Mouse (Mus musculus): Measurements from ENCODE around the gene Mrpl2. TPM values are rescaled to one million over a fixed set of nuclear protein-coding genes. Genes with fewer than 3 reads are reported as not detected.

Gene Mrpl2
- total RNA-seq, 2 experiments from 2014 or later: 44.6 to 50.5 TPM

DNA sequence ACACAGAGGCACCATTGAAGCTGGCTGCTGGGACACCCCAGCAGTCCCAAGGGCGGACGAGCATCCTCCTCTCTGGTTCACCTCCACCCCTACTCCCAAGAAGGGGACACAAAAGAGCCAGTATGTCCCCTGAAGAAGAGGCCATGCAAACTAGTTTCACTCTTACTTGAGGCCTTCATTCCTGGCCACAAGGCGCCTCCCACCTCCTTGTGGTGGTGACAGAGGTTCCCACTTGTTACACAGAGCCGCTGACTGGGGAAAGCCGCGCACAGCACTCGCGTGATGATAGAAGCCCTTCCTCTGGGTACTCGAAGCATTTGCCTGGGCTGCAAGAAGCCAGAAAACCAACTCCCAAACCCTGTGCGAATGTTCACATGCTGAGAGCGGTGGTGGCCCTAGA, 23.8 kb upstream of the Mrpl2 start:
- peak in 1 of 2 experiments; percentile 22 for DNase-seq (ENCODE audit: extremely low spot score in 1 of 2, low spot score in 2 of 2)
- intact Hi-C loops (cut with DNase I): no loop called here

DNA sequence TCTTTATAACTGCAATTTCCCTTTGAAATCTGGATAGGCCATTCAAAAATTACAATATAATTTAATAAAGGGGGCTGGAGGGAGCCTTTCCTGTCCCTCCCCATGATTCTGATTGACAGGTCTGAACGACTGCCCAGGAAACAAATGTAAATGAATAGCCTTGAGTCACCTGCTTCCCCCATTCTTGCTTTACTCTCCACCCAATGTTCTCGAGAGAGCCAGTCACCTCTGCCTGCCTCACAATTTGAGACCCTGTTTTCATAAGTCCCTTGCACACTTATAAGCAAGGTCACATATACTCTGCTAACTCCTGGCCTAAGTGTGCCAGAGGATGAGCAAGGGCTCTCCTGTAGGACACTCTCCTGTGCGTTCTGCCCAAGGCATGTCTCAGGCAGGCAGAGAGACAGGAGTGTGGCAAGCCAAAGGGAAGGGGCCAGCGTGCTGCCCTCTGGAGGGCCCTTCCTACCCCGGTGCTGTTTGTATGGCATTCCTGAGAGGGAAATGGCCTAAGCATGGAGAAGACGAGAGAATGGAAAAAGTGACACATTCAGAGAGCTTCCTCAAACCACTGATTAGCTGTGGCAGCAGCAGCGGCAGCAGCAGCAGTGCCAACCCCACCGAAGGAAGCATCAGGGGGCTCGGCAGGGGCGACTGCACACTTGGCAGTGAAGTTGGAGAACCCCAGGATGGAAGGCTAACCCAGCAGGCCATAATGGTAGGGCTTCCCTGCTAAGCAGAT, 22.0 kb upstream of the Mrpl2 start:
- intact Hi-C loops (cut with DNase I): no loop called here
- peak in 1 of 2 experiments; percentile 20 for DNase-seq (ENCODE audit: extremely low spot score in 1 of 2, low spot score in 2 of 2)

DNA sequence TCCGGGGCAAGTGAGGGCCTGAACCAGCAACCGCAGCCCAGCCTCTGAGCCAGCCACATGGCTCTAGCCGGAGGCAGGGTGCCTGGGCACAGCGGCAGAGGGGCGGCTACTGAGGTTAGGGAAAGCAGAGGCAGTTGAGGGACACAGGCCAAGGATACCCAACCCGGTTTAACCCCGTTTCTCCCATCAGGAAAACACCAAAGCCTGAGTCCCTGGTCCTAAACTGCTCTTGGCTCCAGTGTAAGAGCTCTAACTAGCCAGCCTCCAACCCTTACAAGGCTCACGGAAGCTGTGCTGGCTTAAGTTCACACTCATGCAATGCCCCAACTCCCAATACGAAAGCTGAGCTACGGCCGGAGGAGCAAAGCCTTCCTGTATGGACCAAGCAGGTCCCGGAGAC, 21.4 kb upstream of the Mrpl2 start:
- intact Hi-C loops (cut with DNase I): no loop called here
- DNase-seq (ENCODE audit: extremely low spot score in 1 of 2, low spot score in 2 of 2): peak in 1 of 2 experiments; percentile 37

DNA sequence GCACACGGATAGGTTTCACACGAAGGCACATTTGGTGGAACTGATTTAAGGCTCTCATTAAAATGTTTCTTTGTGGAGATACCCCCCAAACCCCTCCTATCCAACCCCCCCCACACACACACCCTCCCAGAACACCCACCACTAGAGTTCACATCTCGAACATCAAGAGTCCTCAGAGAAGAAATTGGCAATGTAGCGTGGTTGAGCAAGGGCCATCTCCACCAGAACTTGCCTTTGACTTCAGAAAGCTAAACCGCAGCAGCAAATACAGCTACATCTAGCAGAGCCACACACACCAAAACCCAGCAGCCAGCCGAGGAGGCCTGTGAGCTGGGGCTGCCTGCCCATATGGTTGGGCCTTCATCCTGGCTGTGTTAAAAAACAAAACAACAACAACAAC, 18.6 kb upstream of the Mrpl2 start:
- intact Hi-C loops (cut with DNase I): loop anchor here (5.0 kb wide), 1 partner anchor 80 kb away; the partner anchor contains the start of gene Cul9
- DNase-seq (ENCODE audit: extremely low spot score in 1 of 2, low spot score in 2 of 2): no peak

DNA sequence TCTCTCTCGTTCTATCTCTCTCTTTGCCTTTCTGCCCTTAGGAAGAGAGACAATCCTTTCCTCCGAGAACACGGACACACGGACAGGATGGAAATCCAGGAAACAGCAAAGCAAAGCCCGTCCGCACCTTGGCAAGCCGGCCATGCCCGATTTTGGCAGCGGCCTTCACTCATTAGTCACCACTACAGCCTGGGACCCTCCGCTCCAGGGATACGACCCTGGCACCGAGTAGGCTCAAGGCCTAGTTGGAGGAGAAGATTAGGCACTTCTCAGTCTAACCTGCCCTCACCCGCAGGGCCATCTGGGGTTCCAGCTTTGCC, 17.6 kb upstream of the Mrpl2 start:
- intact Hi-C loops (cut with DNase I): loop anchor here (5.0 kb wide), 1 partner anchor 81 kb away; the partner anchor contains the start of gene Cul9
- peak in 1 of 2 experiments; percentile 52 for DNase-seq (ENCODE audit: extremely low spot score in 1 of 2, low spot score in 2 of 2)

DNA sequence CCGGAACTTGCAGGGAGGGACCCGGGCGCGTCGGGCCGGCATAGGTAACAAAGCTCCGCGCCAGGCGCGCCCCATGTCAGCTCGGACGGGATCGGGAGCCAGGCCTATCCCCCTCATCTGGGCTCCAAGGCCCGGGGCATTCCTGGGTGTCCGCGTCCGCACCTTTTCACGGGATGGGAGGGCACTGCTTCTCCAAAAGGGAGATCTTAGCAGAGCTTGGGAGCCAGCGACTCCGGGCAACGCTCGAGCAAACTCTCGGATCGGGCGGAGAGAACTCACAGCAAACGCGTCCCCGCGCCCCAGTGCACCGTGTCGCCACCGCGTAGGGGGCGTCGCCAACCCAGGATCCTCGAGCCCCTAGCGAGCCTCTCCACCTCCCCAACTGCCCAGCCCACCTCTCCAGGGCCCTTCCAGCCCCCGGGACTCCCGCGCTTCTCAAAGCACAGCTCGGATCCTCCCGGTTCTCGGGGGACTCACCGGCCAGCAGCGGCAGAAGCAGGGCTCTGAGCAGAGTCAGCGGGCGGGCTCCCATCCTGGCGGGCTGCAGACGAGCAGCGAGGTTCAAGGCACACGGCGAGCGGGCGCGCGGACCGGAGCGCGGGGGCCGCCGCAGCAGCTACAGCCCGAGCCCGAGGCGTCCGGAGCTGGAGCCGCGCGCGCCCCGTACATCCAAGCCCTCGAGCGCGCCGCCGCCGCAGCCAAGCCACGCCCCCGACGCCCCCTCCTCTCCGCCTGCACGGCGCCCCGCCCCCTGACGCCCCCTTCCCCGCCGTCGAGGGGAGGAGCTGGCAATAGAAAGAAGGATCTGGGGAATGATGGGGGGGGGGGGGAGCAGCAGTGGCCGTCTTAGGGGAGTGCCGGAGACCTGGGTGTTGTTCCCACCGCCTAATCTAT, 17.0 kb upstream of the Mrpl2 start, which contains the start of gene Ptk7:
Gene Ptk7, minus strand, starts transcription at position 714 of the 894 bp plus-strand sequence.
- intact Hi-C loops (cut with DNase I): loop anchor here (5.0 kb wide), 1 partner anchor 82 kb away; the partner anchor contains the start of gene Cul9
- peak; percentile 78 to 93 for DNase-seq (ENCODE audit: extremely low spot score in 1 of 2, low spot score in 2 of 2)

DNA sequence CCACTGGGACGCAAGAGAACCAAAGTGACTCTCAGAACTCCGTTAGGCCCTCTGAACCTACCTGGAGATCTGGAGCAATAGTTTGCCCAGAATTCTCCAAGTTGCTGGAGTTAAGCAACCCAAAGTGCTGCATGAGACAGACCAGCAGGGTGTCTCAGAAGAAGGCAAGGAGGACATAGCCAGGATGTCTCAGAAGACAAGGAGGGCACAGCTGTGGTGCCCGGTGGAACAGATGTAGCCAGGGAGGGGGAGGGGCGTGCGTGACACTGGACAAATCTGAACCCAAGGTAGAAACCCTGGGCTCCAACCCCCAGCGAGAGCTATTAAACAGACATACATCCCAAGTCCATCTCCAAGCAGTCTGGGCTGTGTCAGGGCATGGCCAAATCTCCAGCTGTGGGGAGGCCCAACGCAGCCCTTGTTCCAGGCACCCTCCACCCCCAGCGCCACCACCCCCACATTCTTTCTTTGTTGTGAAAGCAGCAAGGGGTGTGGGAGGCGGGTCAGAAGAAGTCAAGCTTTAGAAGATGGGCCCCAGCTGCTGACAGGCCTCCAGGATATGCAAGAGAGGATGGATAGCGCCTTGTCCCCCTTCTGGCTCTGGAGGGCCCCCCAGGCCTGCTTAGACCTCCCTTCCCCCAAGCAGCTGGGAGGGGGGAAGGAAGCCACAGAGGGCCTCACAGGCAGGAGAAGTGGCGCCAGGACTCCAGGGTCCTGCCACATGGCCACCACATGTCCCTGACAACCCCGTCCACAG, 16.2 kb upstream of the Mrpl2 start:
- DNase-seq (ENCODE audit: extremely low spot score in 1 of 2, low spot score in 2 of 2): peak in 1 of 2 experiments; percentile 79
- intact Hi-C loops (cut with DNase I): loop anchor here (5.0 kb wide), 1 partner anchor 83 kb away; the partner anchor contains the start of gene Cul9

DNA sequence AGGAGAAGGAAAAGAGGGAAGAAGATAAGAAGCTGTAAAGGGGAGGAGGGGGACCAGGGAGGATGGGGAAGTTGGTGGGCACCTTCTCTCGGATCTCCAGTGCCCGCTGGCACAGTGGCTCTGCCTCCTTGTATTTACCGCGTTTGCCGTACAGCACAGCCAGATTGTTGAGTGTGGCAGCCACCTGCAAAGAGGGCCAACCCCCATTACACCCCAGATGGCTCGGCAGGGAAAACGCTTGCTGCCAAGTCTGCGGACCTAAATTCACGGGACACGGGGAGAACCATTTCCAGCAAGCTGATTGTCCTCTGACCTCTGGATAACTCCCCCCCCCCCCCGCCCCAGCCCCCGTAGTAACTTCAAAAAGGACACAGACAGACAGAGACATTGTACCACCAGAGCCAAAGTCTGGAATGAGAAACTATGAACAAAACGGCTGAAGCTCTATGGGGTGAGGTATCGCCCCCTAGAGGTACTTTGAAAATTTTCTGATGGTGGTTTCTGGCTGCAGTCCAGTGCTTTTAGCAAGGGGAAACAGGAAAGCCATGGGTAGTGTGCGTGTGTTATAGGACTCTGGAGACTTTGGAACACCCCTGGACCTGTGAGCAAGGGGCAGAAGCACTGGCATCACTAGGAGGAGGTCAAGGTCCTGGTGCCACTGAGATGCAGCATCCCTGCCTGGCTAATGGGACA, 9.1 kb upstream of the Mrpl2 start:
- DNase-seq (ENCODE audit: extremely low spot score in 1 of 2, low spot score in 2 of 2): peak; percentile 67 to 74
- intact Hi-C loops (cut with DNase I): loop anchor here (5.0 kb wide), 1 partner anchor 80 kb away; the partner anchor contains the start of gene Srf

DNA sequence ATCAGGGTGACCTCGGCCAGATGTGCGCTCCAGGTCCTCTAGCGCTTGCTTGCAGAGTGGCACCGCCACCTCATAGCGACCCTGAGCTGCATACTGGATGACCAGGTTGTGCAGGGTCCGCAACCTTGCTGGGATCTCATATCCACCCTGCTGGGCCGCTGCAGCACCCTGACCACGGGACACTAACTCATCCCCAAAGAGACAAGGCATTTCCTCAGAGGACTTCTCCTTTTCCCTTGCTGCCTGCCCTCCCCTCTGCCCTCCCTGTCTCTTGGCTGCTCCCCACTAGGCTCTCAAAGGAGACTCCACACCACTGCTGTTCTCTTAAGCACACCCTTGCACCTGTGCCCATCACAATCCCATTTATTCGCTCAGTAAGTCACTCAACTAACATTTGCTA, 6.1 kb upstream of the Mrpl2 start:
- intact Hi-C loops (cut with DNase I): loop anchor here (5.0 kb wide), 1 partner anchor 83 kb away; the partner anchor contains the start of gene Srf
- DNase-seq (ENCODE audit: extremely low spot score in 1 of 2, low spot score in 2 of 2): no peak

DNA sequence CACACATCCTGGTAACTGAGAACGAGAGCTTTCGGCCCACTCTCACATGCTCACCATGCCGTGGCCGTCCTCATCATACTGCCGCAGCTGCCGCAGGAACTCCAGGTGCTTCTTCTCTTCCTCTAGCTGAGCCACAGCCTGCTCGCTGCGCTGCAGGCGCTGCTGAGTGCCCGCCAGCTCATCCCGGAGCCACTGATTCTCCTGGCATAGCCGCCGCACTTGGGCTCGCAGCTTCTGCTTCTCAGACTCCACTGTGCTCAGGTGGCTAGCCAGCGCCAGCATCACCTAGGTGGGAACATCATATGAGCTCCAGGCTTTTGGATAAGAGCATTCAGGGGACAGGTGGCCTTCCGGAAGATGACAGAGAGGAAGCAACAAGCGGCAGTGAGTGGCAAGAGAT, 4.0 kb upstream of the Mrpl2 start:
- DNase-seq (ENCODE audit: extremely low spot score in 1 of 2, low spot score in 2 of 2): no peak
- intact Hi-C loops (cut with DNase I): no loop called here

DNA sequence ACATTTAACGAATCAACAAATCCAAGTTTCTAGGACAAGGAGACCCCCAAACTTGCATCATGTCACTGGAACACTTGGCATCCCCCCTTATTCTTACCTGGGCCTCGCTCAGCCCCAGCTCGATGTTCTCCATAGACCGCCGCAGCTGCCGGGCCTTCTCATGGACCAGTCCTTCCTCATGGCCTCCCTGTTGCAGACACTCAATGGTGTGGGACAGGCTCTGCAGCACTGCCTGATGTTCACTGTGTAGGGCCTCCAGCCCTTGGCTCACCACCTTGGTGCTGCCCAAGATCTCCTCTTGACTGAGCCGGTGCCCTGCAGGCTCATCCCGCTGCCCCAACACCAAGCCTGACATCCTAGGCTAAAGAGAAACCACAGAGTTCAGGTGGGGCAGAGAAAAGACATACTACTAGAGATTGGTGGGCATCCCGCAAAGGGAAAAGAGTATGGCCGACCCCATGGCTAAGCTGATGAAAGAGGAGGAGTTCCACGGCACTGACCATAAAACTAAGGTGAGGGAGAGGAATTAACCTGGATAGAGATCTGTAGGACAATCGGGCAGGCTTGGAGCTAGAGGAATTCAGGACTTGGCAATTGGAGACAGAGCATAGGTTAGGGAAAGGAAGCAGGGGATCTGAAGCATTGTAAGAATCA, 1.8 kb upstream of the Mrpl2 start:
- intact Hi-C loops (cut with DNase I): no loop called here
- peak in 1 of 2 experiments; percentile 20 for DNase-seq (ENCODE audit: extremely low spot score in 1 of 2, low spot score in 2 of 2)

DNA sequence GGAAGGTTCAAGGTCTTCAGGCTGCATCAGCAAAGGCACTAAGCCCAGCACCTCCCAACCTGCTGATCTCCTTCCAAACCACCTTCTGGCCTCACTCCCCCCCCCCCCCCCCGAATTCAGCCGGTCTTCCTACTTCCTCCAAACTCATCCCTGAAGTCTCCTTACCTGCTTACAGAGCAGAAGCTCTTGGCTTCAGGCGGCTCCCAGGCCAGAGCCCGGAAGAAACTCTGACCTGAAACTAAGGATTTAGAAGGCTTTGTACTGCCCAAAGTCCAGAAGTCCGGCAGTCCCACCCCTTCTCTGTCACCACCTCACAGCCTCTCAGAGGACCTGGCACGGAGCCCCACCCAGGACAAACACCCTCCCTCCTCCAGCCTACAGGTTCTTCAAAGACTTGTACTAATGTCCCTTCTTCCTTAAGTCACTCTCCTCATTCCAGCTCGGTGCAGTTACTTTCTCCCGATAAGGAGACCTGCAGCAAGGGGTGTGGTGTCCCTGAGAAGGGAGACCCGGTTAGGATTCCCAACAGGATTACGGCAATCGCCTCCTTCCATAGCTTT, 1.0 kb upstream of the Mrpl2 start:
- intact Hi-C loops (cut with DNase I): loop anchor here (5.0 kb wide), 1 partner anchor 93 kb away; no protein-coding TSS in a partner anchor
- DNase-seq (ENCODE audit: extremely low spot score in 1 of 2, low spot score in 2 of 2): peak in 1 of 2 experiments; percentile 74

DNA sequence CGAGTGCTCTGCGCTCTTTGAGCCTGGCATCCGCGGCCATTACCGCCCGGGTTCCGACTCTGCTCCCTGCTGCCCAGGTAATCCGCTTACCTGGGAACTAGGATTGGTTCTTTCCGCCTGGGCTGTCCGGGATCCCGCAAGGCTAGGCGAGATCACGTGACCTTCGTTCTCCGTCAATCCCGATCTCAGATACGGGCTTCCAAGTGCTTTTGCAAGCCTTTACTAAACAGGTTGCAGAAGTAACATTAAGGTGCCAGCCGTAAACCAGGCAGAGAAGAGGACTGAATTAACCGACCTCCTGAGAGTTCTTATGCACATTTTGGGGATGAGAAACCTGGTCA, 263 bp downstream of the Mrpl2 start:
- no peak for DNase-seq (ENCODE audit: extremely low spot score in 1 of 2, low spot score in 2 of 2)
- intact Hi-C loops (cut with DNase I): loop anchor here (5.0 kb wide), 1 partner anchor 94 kb away; no protein-coding TSS in a partner anchor

DNA sequence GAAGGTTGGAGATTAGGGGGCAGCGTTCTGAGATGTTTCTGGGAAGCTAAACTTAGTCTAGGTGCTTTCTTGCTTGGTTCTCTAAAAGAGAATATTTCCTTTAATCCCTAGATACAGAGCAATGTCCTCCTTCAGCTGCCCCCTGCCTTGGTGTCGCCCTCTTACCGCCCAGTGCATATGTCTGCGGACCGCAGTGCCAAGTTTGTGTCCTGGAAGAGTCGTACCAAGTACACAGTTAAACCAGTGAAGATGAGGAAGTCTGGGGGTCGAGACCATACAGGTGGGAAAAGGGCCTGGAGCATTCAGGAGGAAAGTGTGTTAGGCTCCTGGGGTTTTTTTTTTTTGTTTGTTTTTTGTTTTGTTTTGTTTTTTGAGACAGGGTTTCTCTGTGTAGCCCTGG, 1.2 kb downstream of the Mrpl2 start:
- DNase-seq (ENCODE audit: extremely low spot score in 1 of 2, low spot score in 2 of 2): peak in 1 of 2 experiments; percentile 22
- intact Hi-C loops (cut with DNase I): loop anchor here (5.0 kb wide), 1 partner anchor 95 kb away; no protein-coding TSS in a partner anchor

DNA sequence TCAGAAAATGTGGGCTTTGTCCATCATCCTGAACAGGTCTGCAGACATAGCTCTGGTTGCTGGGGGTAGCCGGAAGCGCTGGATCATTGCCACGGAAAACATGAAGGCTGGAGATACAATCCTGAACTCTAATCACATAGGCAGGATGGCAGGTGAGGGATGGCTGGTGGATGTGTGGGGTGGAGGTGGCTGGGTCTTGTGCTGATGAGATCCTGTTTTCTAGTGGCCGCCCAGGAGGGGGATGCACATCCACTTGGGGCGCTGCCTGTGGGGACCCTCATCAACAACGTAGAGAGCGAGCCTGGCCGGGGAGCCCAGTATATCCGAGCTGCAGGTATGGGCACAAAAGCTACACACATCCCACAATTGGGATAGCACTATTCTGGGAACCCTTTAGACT, 2.4 kb downstream of the Mrpl2 start:
- DNase-seq (ENCODE audit: extremely low spot score in 1 of 2, low spot score in 2 of 2): peak in 1 of 2 experiments; percentile 27
- intact Hi-C loops (cut with DNase I): loop anchor here (5.0 kb wide), 1 partner anchor 96 kb away; no protein-coding TSS in a partner anchor

DNA sequence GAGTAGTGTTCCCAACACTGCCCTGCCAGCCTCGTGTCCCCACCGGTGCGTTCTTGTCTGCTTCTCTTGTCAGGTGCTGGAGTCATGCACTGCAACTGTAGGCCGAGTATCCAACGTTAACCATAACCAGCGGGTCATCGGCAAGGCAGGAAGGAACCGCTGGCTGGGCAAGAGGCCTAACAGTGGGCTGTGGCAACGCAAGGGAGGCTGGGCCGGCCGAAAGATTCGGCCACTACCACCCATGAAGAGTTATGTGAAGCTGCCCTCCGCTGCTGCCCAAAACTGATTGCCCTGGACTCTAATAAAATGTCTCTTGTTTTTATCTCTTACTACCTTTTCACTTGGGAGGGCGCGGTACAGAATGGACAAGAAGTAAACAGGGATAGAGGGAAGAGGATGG, 3.8 kb downstream of the Mrpl2 start:
- intact Hi-C loops (cut with DNase I): loop anchor here (5.0 kb wide), 1 partner anchor 98 kb away; no protein-coding TSS in a partner anchor

More for the DNA sequence above, 3.8 kb downstream of the Mrpl2 start:
- peak in 1 of 2 experiments; percentile 60 for DNase-seq (ENCODE audit: extremely low spot score in 1 of 2, low spot score in 2 of 2)

All from left cerebral cortex, postnatal 10 days (tissue).